Comparison of ENCODE assay signal across 21 mouse cellular contexts in the genomic region with DNA sequence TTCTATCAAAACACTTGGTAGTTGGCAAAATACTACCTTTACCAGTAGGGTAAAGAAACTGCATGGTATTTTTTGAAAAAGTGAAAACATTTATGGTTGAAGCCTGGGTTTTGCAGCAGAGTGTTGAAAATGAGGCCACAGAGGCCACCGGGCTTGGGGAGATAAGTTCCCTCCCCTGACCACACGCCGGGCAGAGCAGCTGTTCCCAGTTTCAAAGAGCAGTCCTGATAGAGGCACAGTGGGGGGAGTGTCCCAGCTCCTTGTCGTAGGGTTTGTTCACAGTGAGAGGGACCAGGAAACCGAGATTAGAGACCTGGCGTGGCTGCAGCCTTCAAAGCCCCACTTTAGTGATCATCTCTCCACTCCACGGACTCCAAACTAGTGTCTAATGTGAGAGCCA. TPM values are rescaled to one million over a fixed set of nuclear protein-coding genes. Genes with fewer than 3 reads are reported as not detected.
DNase-seq lines count a peak whose midpoint lies in the region; ATAC-seq and TF ChIP-seq lines count a peak whose summit lies in the region.
"Had no signal": no experiment of that assay in that cellular context is flagged by ENCODE, and none has a peak within 500 bp of the region (broad histone marks: within the 10 kb centered on the region; RNA-seq: fewer than 3 reads in every experiment).

No protein-coding gene starts in this region.

- 0 out of 2 replicates have a peak overlapping the region, but pooled peaks have one; percentile 10 for H3K27ac ChIP-seq in heart, embryonic 13.5 days (replicated peaks)
- H3K27ac ChIP-seq in heart, adult 2 months: no peak overlapping the region
- peak overlapping the region; percentile 30; the same call in 1 of the 2 replicates for H3K27ac ChIP-seq in liver, postnatal 0 days (ENCODE audit: low read depth)
- no peak overlapping the region for H3K27ac ChIP-seq in forebrain, postnatal 0 days (ENCODE audit: low read depth, low read length)
- H3K27ac ChIP-seq: gastrocnemius, adult 2 months; limb, embryonic 12.5 days; lung, embryonic 15.5 days; neural tube, embryonic 12.5 days had no signal

- peak overlapping the region; percentile 78 for H3K4me2 ChIP-seq in heart, embryonic 13.5 days
- peak overlapping the region; percentile 71 for H3K4me2 ChIP-seq in liver, postnatal 0 days (ENCODE audit: low read depth, low read length)
- no peak overlapping the region for H3K4me2 ChIP-seq in forebrain, postnatal 0 days (ENCODE audit: low read depth)
- H3K4me2 ChIP-seq: limb, embryonic 12.5 days; lung, embryonic 15.5 days; neural tube, embryonic 12.5 days had no signal

- peaks cover 65% of the 10 kb centered on the region for H3K36me3 ChIP-seq in heart, embryonic 13.5 days
- H3K36me3 ChIP-seq in heart, adult 2 months (ENCODE audit: control insufficient read depth, insufficient read depth, low read length): no peaks in the 10 kb centered on the region
- H3K36me3 ChIP-seq in liver, postnatal 0 days (replicated peaks; ENCODE audit: insufficient read depth, low read length): peaks cover 53% of the 10 kb centered on the region
- peaks cover 7% of the 10 kb centered on the region; the same call in 1 of the 2 replicates for H3K36me3 ChIP-seq in forebrain, postnatal 0 days (ENCODE audit: insufficient read depth)

- intact Hi-C loops in heart, adult 2 months (cut with DNase I): no loop called here

- no peak for TF ChIP-seq EP300 in heart, adult 2 months (IDR thresholded peaks at IDR 0.05; ENCODE audit: insufficient read depth, low read depth, low read length)
- peak; percentile 64 for TF ChIP-seq EP300 in liver, postnatal 0 days (IDR thresholded peaks at IDR 0.05; ENCODE audit: low read depth)

- no peak for TF ChIP-seq POLR2A in heart, adult 2 months (IDR thresholded peaks at IDR 0.05; ENCODE audit: insufficient read depth, low read depth, low read length)

- H3K9me3 ChIP-seq in heart, embryonic 13.5 days: no peaks in the 10 kb centered on the region
- H3K9me3 ChIP-seq in liver, postnatal 0 days (ENCODE audit: low read length): no peaks in the 10 kb centered on the region
- no peaks in the 10 kb centered on the region for H3K9me3 ChIP-seq in forebrain, postnatal 0 days (ENCODE audit: low read length)
- H3K9me3 ChIP-seq: limb, embryonic 12.5 days; lung, embryonic 15.5 days; neural tube, embryonic 12.5 days had no signal

- peak overlapping the region; percentile 40; the same call in 1 of the 2 replicates for H3K9ac ChIP-seq in heart, embryonic 13.5 days
- H3K9ac ChIP-seq in heart, adult 2 months (ENCODE audit: low read depth, low read length): no peak overlapping the region
- 0 out of 2 replicates have a peak overlapping the region, but pooled peaks have one; percentile 35 for H3K9ac ChIP-seq in liver, postnatal 0 days (replicated peaks)
- no peak overlapping the region for H3K9ac ChIP-seq in forebrain, postnatal 0 days
- H3K9ac ChIP-seq: limb, embryonic 12.5 days; lung, embryonic 15.5 days; neural tube, embryonic 12.5 days had no signal

- peaks cover 34% of the 10 kb centered on the region for H3K4me1 ChIP-seq in heart, embryonic 13.5 days
- peaks cover 5% of the 10 kb centered on the region for H3K4me1 ChIP-seq in heart, adult 2 months (ENCODE audit: control insufficient read depth, insufficient read depth, low read length)
- H3K4me1 ChIP-seq in liver, postnatal 0 days (ENCODE audit: insufficient read depth): peaks cover 35% of the 10 kb centered on the region
- H3K4me1 ChIP-seq in forebrain, postnatal 0 days (ENCODE audit: insufficient read depth): peaks cover 8% of the 10 kb centered on the region

- no peaks in the 10 kb centered on the region for H3K27me3 ChIP-seq in heart, embryonic 13.5 days (replicated peaks)
- no peaks in the 10 kb centered on the region for H3K27me3 ChIP-seq in heart, adult 2 months (ENCODE audit: control insufficient read depth, insufficient read depth, low read length)
- H3K27me3 ChIP-seq in liver, postnatal 0 days (ENCODE audit: insufficient read depth, low read length): no peaks in the 10 kb centered on the region
- no peaks in the 10 kb centered on the region for H3K27me3 ChIP-seq in forebrain, postnatal 0 days (ENCODE audit: insufficient read depth, low read length)
- H3K27me3 ChIP-seq: limb, embryonic 12.5 days; lung, embryonic 15.5 days; neural tube, embryonic 12.5 days had no signal

- ATAC-seq in heart, embryonic 13.5 days (ENCODE audit: extremely low read depth, insufficient number of reproducible peaks, low FRiP score, low TSS enrichment): no peak
- ATAC-seq in common myeloid progenitor, adult 5-6 weeks (replicated peaks; ENCODE audit: low read depth, poor library complexity, severe bottlenecking): peak; percentile 16; the same call in 1 of the 2 replicates
- no peak for ATAC-seq in liver, postnatal 0 days
- no peak for ATAC-seq in forebrain, postnatal 0 days
- ATAC-seq: forebrain, embryonic 16.5 days had no signal

- WGBS in heart, embryonic 13.5 days: 21% methylated on average over 7 of the region's 7 CpGs
- WGBS in heart, adult 2 months: 55% methylated on average over 7 of the region's 7 CpGs
- WGBS in liver, postnatal 0 days (ENCODE audit: insufficient replicate concordance): 49% methylated on average over 7 of the region's 7 CpGs
- WGBS in forebrain, postnatal 0 days: 83% methylated on average over 7 of the region's 7 CpGs

- TF ChIP-seq CTCF in heart, adult 2 months (IDR thresholded peaks at IDR 0.05): no peak
- no peak for TF ChIP-seq CTCF in liver, postnatal 0 days (IDR thresholded peaks at IDR 0.05; ENCODE audit: low read depth)
- no peak for TF ChIP-seq CTCF in forebrain, postnatal 0 days (IDR thresholded peaks at IDR 0.05; ENCODE audit: low read depth)

- no peak for DNase-seq in heart, adult 2 months
- DNase-seq in MEL-GATA-1-ER (ENCODE audit: extremely low read depth, low read depth): peak; percentile 47
- DNase-seq in liver, postnatal 0 days: peak; percentile 45
- DNase-seq in forebrain, postnatal 0 days: no peak
- no peak for DNase-seq in T-cell, adult 2 months (ENCODE audit: low spot score)
- DNase-seq: cerebellum, adult 11 months; cerebellum, postnatal 14 days; gastrocnemius, adult 2 months; heart, adult 18-20 months; kidney, adult 9 months; kidney, postnatal 4 days; right cerebral cortex, postnatal 14 days had no signal

- no peak overlapping the region for H3K4me3 ChIP-seq in heart, embryonic 13.5 days
- no peak overlapping the region for H3K4me3 ChIP-seq in heart, adult 2 months
- peak overlapping the region; percentile 70 for H3K4me3 ChIP-seq in liver, postnatal 0 days (ENCODE audit: low read depth, low read length)
- no peak overlapping the region for H3K4me3 ChIP-seq in forebrain, postnatal 0 days (ENCODE audit: low read depth, low read length)
- H3K4me3 ChIP-seq: gastrocnemius, adult 2 months; limb, embryonic 12.5 days; lung, embryonic 15.5 days; neural tube, embryonic 12.5 days had no signal

- H3K79me2 ChIP-seq in heart, adult 2 months (replicated peaks; ENCODE audit: control insufficient read depth, insufficient read depth, low read length): no peaks in the 10 kb centered on the region

RNA-seq across cellular contexts. Expression of a gene that starts 4.4 kb away (rescaled TPM):
- 189 and 250 TPM in 2 replicates for polyA plus RNA-seq in heart, embryonic 13.5 days (2015; fragmentation: Nextera tagmentation; extraction: Ambion mirVana)
- total RNA-seq in heart, adult 2 months (2021): 100 to 1,000 TPM; 165 to 179 TPM
- polyA plus RNA-seq in heart, adult 2 months (2012; rRNA removed): 136 and 180 TPM in 2 replicates
- 121 and 128 TPM in 2 replicates for total RNA-seq in common myeloid progenitor, adult 5-6 weeks (2017)
- 383 and 408 TPM in 2 replicates for polyA plus RNA-seq in liver, postnatal 0 days (2015; fragmentation: Nextera tagmentation; extraction: Ambion mirVana)
- 43.2 and 53.2 TPM in 2 replicates for total RNA-seq in forebrain, postnatal 0 days (2014; rRNA removed)
- 121 and 127 TPM in 2 replicates for polyA plus RNA-seq in forebrain, postnatal 0 days (2015; fragmentation: Nextera tagmentation; extraction: Ambion mirVana)

RNA-seq across cellular contexts. Expression of a gene that starts 19.7 kb away (rescaled TPM):
- polyA plus RNA-seq in heart, embryonic 13.5 days (2015; fragmentation: Nextera tagmentation; extraction: Ambion mirVana): 47.4 and 52.5 TPM in 2 replicates
- 10 to 100 TPM; 26.7 to 27.5 TPM for total RNA-seq in heart, adult 2 months (2021)
- 21.2 and 22.5 TPM in 2 replicates for polyA plus RNA-seq in heart, adult 2 months (2012; rRNA removed)
- total RNA-seq in common myeloid progenitor, adult 5-6 weeks (2017): 124 and 126 TPM in 2 replicates
- 43.1 and 45.8 TPM in 2 replicates for polyA plus RNA-seq in liver, postnatal 0 days (2015; fragmentation: Nextera tagmentation; extraction: Ambion mirVana)
- total RNA-seq in forebrain, postnatal 0 days (2014; rRNA removed): 42.9 and 45.9 TPM in 2 replicates
- 49.4 and 52.5 TPM in 2 replicates for polyA plus RNA-seq in forebrain, postnatal 0 days (2015; fragmentation: Nextera tagmentation; extraction: Ambion mirVana)

RNA-seq across cellular contexts. Expression of a gene that starts 59.0 kb away (rescaled TPM):
- 0.10 and 0.27 TPM in 2 replicates for polyA plus RNA-seq in heart, embryonic 13.5 days (2015; fragmentation: Nextera tagmentation; extraction: Ambion mirVana)
- total RNA-seq in heart, adult 2 months (2021): not detected
- polyA plus RNA-seq in heart, adult 2 months (2012; rRNA removed): 0.25 TPM in 1 of 2 replicates, not detected in the other
- total RNA-seq in common myeloid progenitor, adult 5-6 weeks (2017): not detected in 2 replicates
- polyA plus RNA-seq in liver, postnatal 0 days (2015; fragmentation: Nextera tagmentation; extraction: Ambion mirVana): 0.04 and 0.08 TPM in 2 replicates
- total RNA-seq in forebrain, postnatal 0 days (2014; rRNA removed): 1.5 and 2.3 TPM in 2 replicates
- polyA plus RNA-seq in forebrain, postnatal 0 days (2015; fragmentation: Nextera tagmentation; extraction: Ambion mirVana): 1.2 and 1.9 TPM in 2 replicates
- total RNA-seq: gastrocnemius, adult 2 months; hematopoietic stem cell, adult 5-6 weeks; monocyte, adult 5-6 weeks had no signal
- polyA plus RNA-seq: C2C12 had no signal

Comparison
In these comparisons a context has a peak if more than half of its experiments do, and no peak if none do; other contexts are left out.
1. H3K27ac ChIP-seq: peak in heart, embryonic 13.5 days (single experiment) and liver, postnatal 0 days (single experiment); none in heart, adult 2 months (single experiment) and forebrain, postnatal 0 days (single experiment).
2. H3K9ac ChIP-seq: peak in heart, embryonic 13.5 days (single experiment) and liver, postnatal 0 days (single experiment); none in heart, adult 2 months (single experiment) and forebrain, postnatal 0 days (single experiment).
3. DNase-seq: peak in MEL-GATA-1-ER (single experiment) and liver, postnatal 0 days (single experiment); none in heart, adult 2 months (0 of 2), forebrain, postnatal 0 days (single experiment) and T-cell, adult 2 months (single experiment).